Mouse (Mus musculus): ENCODE results near the gene Cdc14b. TPM values are rescaled to one million over a fixed set of nuclear protein-coding genes. Genes with fewer than 3 reads are reported as not detected.

The Cdc14b gene
- total RNA-seq (2021): 1 to 10 TPM; 8.9 to 9.0 TPM
- long read RNA-seq, experiment 1, full-length matches to known transcripts: 1 of 6 reads
- long read RNA-seq, experiment 1, partial matches to known transcripts: 1 of 6 reads
- long read RNA-seq, experiment 1, other reads (novel, unspliced or antisense): 4 of 6 reads
- long read RNA-seq, experiment 2, partial matches to known transcripts: 0 of 6 reads
- long read RNA-seq, experiment 2, other reads (novel, unspliced or antisense): 3 of 6 reads

GRCm38 (mm10) chr13:64274879-64275753 is at the start of gene Cdc14b:
TSS of gene Cdc14b (minus strand) at chr13:64275290.
- peak; percentile 62 to 64 for DNase-seq
- intact Hi-C loops (cut with DNase I): no loop called here

- DNase-seq: no peak
- intact Hi-C loops (cut with DNase I): no loop called here
Observed at GRCm38 (mm10) chr13:64322561-64323281, 47.6 kb upstream of the Cdc14b start.

- no peak for DNase-seq
- intact Hi-C loops (cut with DNase I): no loop called here
Observed at GRCm38 (mm10) chr13:64320334-64320733, 45.2 kb upstream of the Cdc14b start.

GRCm38 (mm10) chr13:64319782-64320181 is 44.7 kb upstream of the Cdc14b start:
- DNase-seq: no peak

GRCm38 (mm10) chr13:64318355-64318754 is 43.3 kb upstream of the Cdc14b start:
- DNase-seq: peak; percentile 59 to 75
- intact Hi-C loops (cut with DNase I): loop anchor here (10.0 kb wide), 1 partner anchor 926 kb away; no protein-coding TSS in a partner anchor

More at GRCm38 (mm10) chr13:64319782-64320181, 44.7 kb upstream of the Cdc14b start:
- intact Hi-C loops (cut with DNase I): loop anchor here (10.0 kb wide), 1 partner anchor 925 kb away; no protein-coding TSS in a partner anchor

- DNase-seq: peak in 1 of 2 experiments; percentile 45
- intact Hi-C loops (cut with DNase I): loop anchor here (1.0 to 10.0 kb wide), 3 partner anchors 53 to 929 kb away; no protein-coding TSS in a partner anchor
Observed at GRCm38 (mm10) chr13:64315483-64316050, 40.5 kb upstream of the Cdc14b start.

GRCm38 (mm10) chr13:64314041-64314440 is 39.0 kb upstream of the Cdc14b start:
- intact Hi-C loops (cut with DNase I): loop anchor here (2.0 to 10.0 kb wide), 3 partner anchors 55 to 931 kb away; partner anchors contain the start of gene Habp4

GRCm38 (mm10) chr13:64312916-64313289 is 37.8 kb upstream of the Cdc14b start:
- intact Hi-C loops (cut with DNase I): loop anchor here (5.0 to 10.0 kb wide), 2 partner anchors 151 to 932 kb away; partner anchors contain the start of gene Habp4
- DNase-seq: no peak

More at GRCm38 (mm10) chr13:64314041-64314440, 39.0 kb upstream of the Cdc14b start:
- no peak for DNase-seq

- intact Hi-C loops (cut with DNase I): loop anchor here (5.0 to 10.0 kb wide), 2 partner anchors 150 to 933 kb away; partner anchors contain the start of gene Habp4
- peak; percentile 93 to 94 for DNase-seq
Observed at GRCm38 (mm10) chr13:64312024-64312915, 37.2 kb upstream of the Cdc14b start, which contains the start of gene Aaed1. TSS of gene Aaed1 (minus strand) at chr13:64312710.

- intact Hi-C loops (cut with DNase I): loop anchor here (5.0 to 10.0 kb wide), 2 partner anchors 149 to 934 kb away; partner anchors contain the start of gene Habp4
- no peak for DNase-seq
Observed at GRCm38 (mm10) chr13:64311266-64311665, 36.2 kb upstream of the Cdc14b start.

- DNase-seq: no peak
- intact Hi-C loops (cut with DNase I): loop anchor here (5.0 to 10.0 kb wide), 2 partner anchors 148 to 934 kb away; partner anchors contain the start of gene Habp4
Observed at GRCm38 (mm10) chr13:64310585-64310984, 35.5 kb upstream of the Cdc14b start.

GRCm38 (mm10) chr13:64309842-64310241 is 34.8 kb upstream of the Cdc14b start:
- intact Hi-C loops (cut with DNase I): loop anchor here (1.0 to 10.0 kb wide), 5 partner anchors 62 to 935 kb away; partner anchors contain the start of gene Habp4
- DNase-seq: no peak

- intact Hi-C loops (cut with DNase I): loop anchor here (1.0 to 5.0 kb wide), 3 partner anchors 61 to 127 kb away; no protein-coding TSS in a partner anchor
- DNase-seq: no peak
Observed at GRCm38 (mm10) chr13:64309036-64309435, 33.9 kb upstream of the Cdc14b start.

- intact Hi-C loops (cut with DNase I): loop anchor here (2.0 to 5.0 kb wide), 3 partner anchors 100 to 207 kb away; no protein-coding TSS in a partner anchor
Observed at GRCm38 (mm10) chr13:64307508-64307907, 32.4 kb upstream of the Cdc14b start.

GRCm38 (mm10) chr13:64306078-64306477 is 31.0 kb upstream of the Cdc14b start:
- intact Hi-C loops (cut with DNase I): loop anchor here (2.0 to 5.0 kb wide), 3 partner anchors 99 to 205 kb away; no protein-coding TSS in a partner anchor
- peak; percentile 66 to 72 for DNase-seq

More at GRCm38 (mm10) chr13:64307508-64307907, 32.4 kb upstream of the Cdc14b start:
- DNase-seq: no peak

- no peak for DNase-seq
- intact Hi-C loops (cut with DNase I): no loop called here
Observed at GRCm38 (mm10) chr13:64299069-64299468, 24.0 kb upstream of the Cdc14b start.

GRCm38 (mm10) chr13:64286791-64287190 is 11.7 kb upstream of the Cdc14b start:
- no peak for DNase-seq
- intact Hi-C loops (cut with DNase I): no loop called here

- intact Hi-C loops (cut with DNase I): no loop called here
- DNase-seq: no peak
Observed at GRCm38 (mm10) chr13:64286321-64286720, 11.2 kb upstream of the Cdc14b start.

All from heart, postnatal 14 days (tissue).